Mouse (Mus musculus): ENCODE results near the gene Oaz3. TPM values are rescaled to one million over a fixed set of nuclear protein-coding genes. Genes with fewer than 3 reads are reported as not detected.

The Oaz3 gene
- polyA plus RNA-seq, 1 experiment from 2014 or later, result 0.97 TPM

- Histone ChIP-seq H3K9me3 (replicated peaks) (no peaks in the 10 kb centered on the region), H3K4me3 (replicated peaks) (no peak overlapping the region), H3K4me1 (peaks cover 6% of the 10 kb centered on the region), H3K4me2 (no peak overlapping the region), H3K27me3 (replicated peaks) (no peaks in the 10 kb centered on the region), H3K36me3 (peaks cover 52% of the 10 kb centered on the region), H3K9ac (replicated peaks) (no peak overlapping the region), H3K27ac (replicated peaks) (no peak overlapping the region)
- ATAC-seq (ENCODE audit: low FRiP score), result no peak
- whole genome bisulfite sequencing, result 94% methylated on average over 2 of the region's 2 CpGs
Observed at GRCm38 (mm10) chr3:94449377-94449776, 5.7 kb upstream of the Oaz3 start.

GRCm38 (mm10) chr3:94442951-94443596 lies 641 bp downstream of the Oaz3 start, which contains the start of gene Mrpl9:
Gene Mrpl9, plus strand, starts transcription at chr3:94443318.
- Histone ChIP-seq H3K4me3 (replicated peaks) (peak within 1 kb of the TSS; percentile 83), H3K27me3 (replicated peaks) (peaks cover 6% of the 10 kb centered on the region; the same call in 1 of the 2 replicates), H3K4me1 (peaks cover 16% of the 10 kb centered on the region), H3K9me3 (replicated peaks) (no peaks in the 10 kb centered on the region), H3K4me2 (peak within 1 kb of the TSS; percentile 69), H3K36me3 (peaks cover 36% of the 10 kb centered on the region), H3K9ac (replicated peaks) (peak within 1 kb of the TSS; percentile 86), H3K27ac (replicated peaks) (peak within 1 kb of the TSS; percentile 78)
- ATAC-seq (ENCODE audit: low FRiP score), result peak; percentile 98
- WGBS, result 1% methylated on average over 38 of the region's 39 CpGs

DNA sequence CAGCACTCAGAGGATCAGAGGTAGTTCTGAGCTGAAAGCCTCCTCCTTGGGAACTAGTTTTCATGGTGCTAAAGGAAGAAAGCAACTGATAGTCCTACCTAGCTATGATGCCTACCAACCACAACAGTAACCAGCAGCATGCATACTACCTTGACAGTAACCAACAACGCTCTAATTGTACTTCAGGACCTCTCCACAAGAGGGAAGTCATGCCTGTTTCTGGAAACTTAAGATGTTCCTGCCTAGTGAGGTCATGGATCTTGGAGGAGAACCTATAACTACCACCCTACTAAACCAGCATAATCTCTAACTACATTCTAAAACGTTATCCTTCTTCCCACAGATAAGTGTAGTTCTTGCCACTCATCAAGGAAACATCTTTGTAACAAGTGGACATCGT lies 2.5 kb downstream of the Oaz3 start:
- Histone ChIP-seq H3K27me3 (replicated peaks) (peaks cover 6% of the 10 kb centered on the region; the same call in 1 of the 2 replicates), H3K36me3 (peaks cover 17% of the 10 kb centered on the region), H3K4me1 (peaks cover 16% of the 10 kb centered on the region), H3K9ac (replicated peaks) (no peak overlapping the region), H3K9me3 (replicated peaks) (no peaks in the 10 kb centered on the region), H3K4me3 (replicated peaks) (no peak overlapping the region), H3K27ac (replicated peaks) (no peak overlapping the region), H3K4me2 (no peak overlapping the region)
- ATAC-seq (ENCODE audit: low FRiP score), result no peak
- 46% methylated on average over 3 of the region's 3 CpGs for WGBS

- no peak overlapping the region for H3K27ac ChIP-seq (replicated peaks)
- H3K4me2 ChIP-seq, result no peak overlapping the region
- H3K4me1 ChIP-seq, result no peaks in the 10 kb centered on the region
- H3K27me3 ChIP-seq (replicated peaks), result peaks cover 6% of the 10 kb centered on the region; the same call in 1 of the 2 replicates
- H3K9ac ChIP-seq (replicated peaks), result no peak overlapping the region
- H3K9me3 ChIP-seq (replicated peaks), result no peaks in the 10 kb centered on the region
- ATAC-seq (ENCODE audit: low FRiP score), result no peak
- 85% methylated on average over 9 of the region's 9 CpGs for WGBS
- no peak overlapping the region for H3K4me3 ChIP-seq (replicated peaks)
- peaks cover 3% of the 10 kb centered on the region; the same call in 1 of the 2 replicates for H3K36me3 ChIP-seq
Observed at GRCm38 (mm10) chr3:94436420-94436819, 7.3 kb downstream of the Oaz3 start.

DNA sequence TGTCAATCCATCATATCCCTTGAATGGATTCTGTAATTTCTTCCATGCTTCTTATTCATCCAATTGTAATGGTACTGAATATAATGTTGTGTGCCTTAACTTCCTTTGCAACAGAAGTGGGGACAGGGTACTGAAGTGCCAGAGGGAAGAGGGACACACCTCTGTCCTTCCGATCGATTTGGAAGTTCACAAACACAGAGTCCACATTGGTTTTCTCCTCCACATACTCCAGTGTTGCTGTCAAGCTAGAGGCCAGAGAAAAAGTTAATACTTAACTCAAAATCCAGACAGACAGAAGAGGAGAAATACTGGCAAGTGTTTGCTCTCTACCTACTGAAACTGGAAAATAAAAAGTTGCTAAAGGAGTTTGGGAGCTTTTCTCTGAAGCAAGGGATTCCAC lies 9.4 kb downstream of the Oaz3 start:
- Histone ChIP-seq H3K9me3 (replicated peaks) (no peaks in the 10 kb centered on the region), H3K36me3 (peaks cover 17% of the 10 kb centered on the region), H3K4me1 (no peaks in the 10 kb centered on the region), H3K4me2 (no peak overlapping the region), H3K9ac (replicated peaks) (no peak overlapping the region), H3K27ac (replicated peaks) (no peak overlapping the region), H3K4me3 (replicated peaks) (no peak overlapping the region), H3K27me3 (replicated peaks) (no peaks in the 10 kb centered on the region)
- 96% methylated on average over 2 of the region's 2 CpGs for WGBS
- ATAC-seq (ENCODE audit: low FRiP score), result no peak

DNA sequence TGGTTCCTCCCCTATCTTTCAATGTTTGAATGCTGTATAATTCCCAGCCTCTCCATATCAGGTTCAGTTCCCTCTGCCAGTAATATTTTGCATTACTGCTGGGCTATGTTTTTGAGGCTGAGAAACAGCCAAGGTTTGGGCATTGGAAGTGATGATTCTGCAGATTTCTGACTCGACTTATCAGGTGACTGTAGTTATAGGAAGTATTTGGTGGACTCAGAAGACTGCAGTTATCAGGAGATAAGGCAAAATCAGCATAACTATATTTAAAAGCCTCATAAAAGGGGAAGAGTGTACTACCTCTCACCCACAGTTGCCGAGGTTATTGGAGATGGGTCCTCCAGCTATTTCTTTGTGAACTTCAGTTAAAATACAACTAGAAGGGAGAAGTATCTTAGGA lies 12.7 kb downstream of the Oaz3 start:
- H3K36me3 ChIP-seq, result peaks cover 39% of the 10 kb centered on the region
- no peak overlapping the region for H3K4me2 ChIP-seq
- H3K27me3 ChIP-seq (replicated peaks), result no peaks in the 10 kb centered on the region
- no peak for ATAC-seq (ENCODE audit: low FRiP score)
- no peak overlapping the region for H3K27ac ChIP-seq (replicated peaks)
- no peaks in the 10 kb centered on the region for H3K9me3 ChIP-seq (replicated peaks)
- H3K9ac ChIP-seq (replicated peaks), result no peak overlapping the region
- no peaks in the 10 kb centered on the region for H3K4me1 ChIP-seq
- 82% methylated on average over 2 of the region's 2 CpGs for WGBS
- no peak overlapping the region for H3K4me3 ChIP-seq (replicated peaks)

DNA sequence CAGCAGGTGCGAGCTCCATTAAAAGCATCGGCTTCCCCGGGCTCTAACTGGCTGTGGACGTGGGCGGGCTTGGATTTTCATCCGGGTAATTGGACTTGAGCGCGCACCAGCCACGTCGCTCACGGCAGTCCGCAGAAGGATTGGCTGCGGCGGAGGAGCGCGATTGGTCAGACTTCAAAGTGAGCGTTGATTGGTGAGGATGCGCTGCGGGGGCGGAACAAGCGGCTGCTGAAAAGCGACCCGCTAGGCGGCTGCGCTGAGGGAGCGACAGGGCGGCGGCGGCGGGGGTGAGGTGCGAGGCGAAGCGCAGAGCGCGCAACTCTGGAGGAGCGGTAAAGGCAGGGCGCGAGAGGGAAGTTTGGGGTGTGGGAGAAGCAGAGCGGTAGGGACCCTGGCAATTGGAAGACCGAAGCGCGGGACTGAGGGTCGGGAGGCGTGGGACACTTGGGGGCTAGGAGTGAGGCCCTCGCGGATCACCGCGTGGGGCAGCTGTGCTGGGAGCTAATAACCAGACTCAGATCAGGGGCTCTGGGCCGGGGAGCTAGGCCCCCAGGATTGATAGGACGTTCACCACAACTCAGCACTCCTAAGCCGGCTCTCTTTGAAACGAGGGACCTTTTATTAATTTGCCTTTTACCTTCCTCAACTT lies 30.6 kb downstream of the Oaz3 start, which contains the start of gene Tdrkh:
Gene Tdrkh, plus strand, starts transcription at position 243 of the 649 bp plus-strand sequence.
- peak; percentile 99 for ATAC-seq (ENCODE audit: low FRiP score)
- no peaks in the 10 kb centered on the region for H3K36me3 ChIP-seq
- 5% methylated on average over 52 of the region's 52 CpGs for WGBS
- H3K4me1 ChIP-seq, result peaks cover 20% of the 10 kb centered on the region
- H3K9me3 ChIP-seq (replicated peaks), result no peaks in the 10 kb centered on the region
- peak within 1 kb of the TSS; percentile 90 for H3K4me2 ChIP-seq
- H3K27me3 ChIP-seq (replicated peaks), result no peaks in the 10 kb centered on the region
- H3K4me3 ChIP-seq (replicated peaks), result peak within 1 kb of the TSS; percentile 73
- H3K27ac ChIP-seq (replicated peaks), result peak within 1 kb of the TSS; percentile 88
- H3K9ac ChIP-seq (replicated peaks), result peak within 1 kb of the TSS; percentile 83

DNA sequence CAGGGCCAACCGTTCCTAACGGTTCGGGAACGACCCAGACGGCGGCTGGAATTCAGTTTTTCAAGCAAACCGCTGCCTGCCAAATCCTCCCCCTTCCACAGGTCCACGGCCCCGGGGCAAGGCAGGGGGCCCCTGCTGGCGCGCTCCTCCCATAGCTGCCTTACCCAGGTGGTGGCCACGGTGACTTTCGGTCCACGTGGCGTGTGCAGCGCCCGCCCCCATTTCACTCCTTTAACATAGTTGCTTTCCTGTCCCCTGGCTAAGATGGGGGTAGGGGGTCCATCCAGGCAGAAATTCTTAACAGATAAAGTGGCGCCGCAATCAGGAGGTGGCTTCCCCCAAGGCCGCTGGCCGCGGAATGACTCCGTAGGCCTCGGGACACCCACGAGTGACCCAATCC lies 31.2 kb downstream of the Oaz3 start:
- Histone ChIP-seq H3K27ac (replicated peaks) (peak overlapping the region; percentile 88), H3K9me3 (replicated peaks) (no peaks in the 10 kb centered on the region), H3K27me3 (replicated peaks) (no peaks in the 10 kb centered on the region), H3K9ac (replicated peaks) (peak overlapping the region; percentile 69), H3K4me2 (peak overlapping the region; percentile 90), H3K36me3 (no peaks in the 10 kb centered on the region), H3K4me1 (peaks cover 20% of the 10 kb centered on the region), H3K4me3 (replicated peaks) (peak overlapping the region; percentile 73)
- peak; percentile 77 for ATAC-seq (ENCODE audit: low FRiP score)
- WGBS, result 4% methylated on average over 25 of the region's 25 CpGs

GRCm38 (mm10) chr3:94405561-94405960 lies 38.2 kb downstream of the Oaz3 start:
- Histone ChIP-seq H3K4me3 (replicated peaks) (no peak overlapping the region), H3K4me2 (no peak overlapping the region), H3K36me3 (no peaks in the 10 kb centered on the region), H3K9me3 (replicated peaks) (no peaks in the 10 kb centered on the region), H3K27ac (replicated peaks) (no peak overlapping the region), H3K4me1 (peaks cover 15% of the 10 kb centered on the region), H3K9ac (replicated peaks) (no peak overlapping the region), H3K27me3 (replicated peaks) (peaks cover 5% of the 10 kb centered on the region; the same call in 1 of the 2 replicates)
- ATAC-seq (ENCODE audit: low FRiP score), result no peak
- 82% methylated on average over 4 of the region's 4 CpGs for WGBS

DNA sequence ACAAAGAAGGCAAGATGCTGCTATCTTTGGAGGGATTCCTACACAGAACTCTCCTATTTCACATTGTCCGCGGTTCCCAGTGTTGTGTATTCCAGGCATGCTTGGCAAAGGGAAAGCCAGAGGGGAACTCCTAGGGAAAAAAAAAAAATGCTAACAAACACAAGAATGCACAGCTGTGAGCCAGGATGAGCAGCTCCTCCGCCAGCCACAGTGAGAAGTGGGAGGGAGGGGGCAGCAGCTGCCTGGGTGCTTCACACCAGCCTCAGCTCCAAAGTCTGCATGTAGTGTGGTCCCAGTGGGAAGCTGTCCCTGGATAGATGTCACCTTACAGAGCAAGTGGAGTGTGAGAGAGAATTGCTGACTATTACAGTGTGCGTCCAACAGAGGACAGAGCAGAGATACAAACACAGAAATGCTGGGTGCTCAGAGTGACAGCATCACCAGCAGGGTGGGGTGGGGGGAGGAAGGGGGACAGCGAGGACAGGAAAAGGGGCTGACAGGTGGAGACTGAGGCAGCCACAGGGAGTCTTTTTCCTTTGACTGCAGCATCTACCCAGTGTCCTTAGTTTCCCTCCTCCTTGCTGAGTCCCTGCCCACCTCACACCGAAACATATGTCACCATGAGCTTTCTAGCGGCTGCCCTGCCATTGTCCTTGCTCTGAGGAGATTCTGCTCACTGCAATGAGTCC lies 39.2 kb downstream of the Oaz3 start:
- Histone ChIP-seq H3K27me3 (replicated peaks) (peaks cover 5% of the 10 kb centered on the region; the same call in 1 of the 2 replicates), H3K4me2 (no peak overlapping the region), H3K9me3 (replicated peaks) (no peaks in the 10 kb centered on the region), H3K27ac (replicated peaks) (peak overlapping the region; percentile 20), H3K36me3 (no peaks in the 10 kb centered on the region), H3K9ac (replicated peaks) (no peak overlapping the region), H3K4me1 (peaks cover 23% of the 10 kb centered on the region), H3K4me3 (replicated peaks) (no peak overlapping the region)
- peak; percentile 27; the same call in 1 of the 2 replicates for ATAC-seq (ENCODE audit: low FRiP score)
- 32% methylated on average over 7 of the region's 7 CpGs for WGBS

DNA sequence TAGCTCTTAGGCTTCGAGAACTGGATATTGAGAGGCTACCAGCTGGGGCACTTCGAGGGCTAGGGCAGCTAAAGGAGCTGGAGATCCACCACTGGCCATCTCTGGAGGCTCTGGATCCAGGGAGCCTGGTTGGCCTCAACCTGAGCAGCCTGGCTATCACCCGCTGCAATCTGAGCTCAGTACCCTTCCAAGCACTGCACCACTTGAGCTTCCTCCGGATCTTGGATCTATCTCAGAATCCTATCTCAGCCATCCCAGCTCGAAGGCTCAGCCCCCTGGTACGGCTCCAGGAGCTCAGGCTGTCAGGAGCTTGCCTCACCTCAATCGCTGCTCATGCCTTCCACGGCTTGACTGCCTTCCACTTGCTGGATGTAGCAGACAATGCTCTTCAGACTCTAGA lies 41.3 kb downstream of the Oaz3 start:
- Histone ChIP-seq H3K4me3 (replicated peaks) (no peak overlapping the region), H3K27me3 (replicated peaks) (peaks cover 11% of the 10 kb centered on the region), H3K9me3 (replicated peaks) (no peaks in the 10 kb centered on the region), H3K27ac (replicated peaks) (no peak overlapping the region), H3K36me3 (no peaks in the 10 kb centered on the region), H3K4me2 (no peak overlapping the region), H3K9ac (replicated peaks) (no peak overlapping the region), H3K4me1 (peaks cover 39% of the 10 kb centered on the region)
- no peak for ATAC-seq (ENCODE audit: low FRiP score)
- 79% methylated on average over 8 of the region's 8 CpGs for WGBS

Measured in neural tube, embryonic 15.5 days (tissue).